Mouse (Mus musculus) bone marrow, adult 2 months (tissue): Measurements from ENCODE around the gene Glp2r. TPM values are rescaled to one million over a fixed set of nuclear protein-coding genes. Genes with fewer than 3 reads are reported as not detected.

ENCODE experiments used
- H3K27ac ChIP-seq: fragments of 200-500 bp; 2 replicates; pipeline ENCODE4 v1.5.1; 2012; ENCODE audit warnings: low read depth, mild to moderate bottlenecking, control low read depth, inconsistent platforms, low read length; ENCODE audit not compliant: control insufficient read depth, poor library complexity, insufficient read depth
- H3K4me1 ChIP-seq: fragments of 200-500 bp; 2 replicates; pipeline ENCODE4 v1.6.1; 2011; ENCODE audit warnings: low read length; ENCODE audit not compliant: control insufficient read depth, insufficient read depth
- H3K4me3 ChIP-seq: fragments of 200-500 bp; replicated peaks from 2 replicates; pipeline ENCODE3; 2011; ENCODE audit warnings: mild to moderate bottlenecking, low read depth, low read length, control low read depth; ENCODE audit not compliant: control insufficient read depth
- CTCF ChIP-seq: fragments of 200-500 bp; IDR thresholded peaks from 2 replicates; pipeline ENCODE4 v1.5.1; 2011; ENCODE audit warnings: low read length, control low read depth; ENCODE audit not compliant: control insufficient read depth, insufficient read depth
- POLR2A ChIP-seq: fragments of 200-500 bp; IDR thresholded peaks from 2 replicates; pipeline ENCODE4 v1.6.1; 2011; ENCODE audit warnings: low read depth, mild to moderate bottlenecking, control low read depth, low read length, borderline replicate concordance; ENCODE audit not compliant: control insufficient read depth
- WGBS: fragments of 180-500 bp; shearing (Covaris S2); methylation state at CpG from one replicate; pipeline ENCODE4 v1.1.7; 2018; 5-methylcytosine and 5-hydroxymethylcytosine counted together
- polyA plus RNA-seq: library from polyadenylated mRNA; stranded (reverse); fragments of >200 nt; gene quantifications from 2 replicates; pipeline ENCODE4 v1.2.4, GENCODE M21; 2011; ENCODE audit warnings: low replicate concordance; ENCODE audit not compliant: missing spikeins, insufficient read depth, insufficient read length

Gene Glp2r
- polyA plus RNA-seq, 1 experiment: not detected

DNA sequence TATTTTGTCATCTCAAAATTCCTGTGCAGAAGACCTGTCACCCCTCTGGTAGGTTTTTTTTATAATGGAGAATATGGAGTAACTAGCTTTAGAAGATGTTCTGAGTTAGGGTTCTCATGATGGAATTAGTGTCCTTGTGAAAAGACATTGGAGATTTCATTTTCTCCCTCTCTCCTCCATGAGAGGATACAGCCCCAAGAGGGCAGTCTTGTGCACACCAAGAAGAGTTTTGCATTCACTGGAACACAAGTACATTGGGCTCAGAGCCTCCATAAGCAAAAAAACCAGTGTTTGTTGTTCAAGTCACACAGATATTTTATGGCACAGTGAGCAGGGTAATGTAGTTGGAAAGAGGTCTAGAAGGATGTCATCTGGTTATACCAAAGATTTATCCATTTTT is 29.4 kb downstream of the Glp2r start:
- no peaks in the 10 kb centered on the region for H3K4me1 ChIP-seq
- no peak overlapping the region for H3K4me3 ChIP-seq
- TF ChIP-seq CTCF: no peak
- TF ChIP-seq POLR2A: no peak
- no peak overlapping the region for H3K27ac ChIP-seq

DNA sequence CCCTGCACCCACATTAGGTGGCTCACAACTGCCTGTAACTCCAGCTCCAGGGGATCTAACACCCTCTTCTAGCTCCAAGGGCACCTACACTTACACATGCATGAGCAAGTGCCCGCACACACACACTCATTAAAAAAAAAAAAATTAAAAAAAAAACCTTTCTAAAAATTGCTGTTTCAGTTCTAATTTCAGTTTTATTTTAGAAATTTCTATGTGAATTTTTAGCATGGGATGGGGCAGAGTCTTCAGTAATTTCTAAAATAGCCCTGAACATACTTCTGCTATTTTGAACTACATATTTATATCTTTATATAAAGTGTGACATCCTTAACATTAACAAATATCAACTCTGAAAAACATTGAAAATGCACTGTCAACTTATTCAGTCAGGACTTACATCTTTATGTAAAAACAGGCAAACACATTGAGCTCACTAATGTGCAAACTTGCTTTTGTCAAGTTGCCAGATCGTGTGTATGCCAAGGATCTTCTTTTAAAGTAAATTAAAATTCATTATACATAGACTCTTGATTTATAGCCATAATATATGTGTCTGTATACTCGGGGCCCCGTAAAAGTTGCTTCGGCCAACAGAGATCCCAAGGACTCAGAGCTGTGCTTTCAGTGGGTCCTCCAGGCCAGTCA is 32.0 kb downstream of the Glp2r start:
- Histone ChIP-seq H3K4me1 (no peaks in the 10 kb centered on the region), H3K27ac (no peak overlapping the region), H3K4me3 (no peak overlapping the region)
- TF ChIP-seq CTCF (no peak), POLR2A (no peak)
- WGBS: 76% methylated on average over 5 of the region's 5 CpGs

GRCm38 (mm10) chr11:67738345-67738744 is 32.6 kb downstream of the Glp2r start:
- 77% methylated on average over 6 of the region's 6 CpGs for WGBS
- H3K4me1 ChIP-seq: no peaks in the 10 kb centered on the region
- no peak overlapping the region for H3K27ac ChIP-seq
- no peak for TF ChIP-seq POLR2A
- no peak for TF ChIP-seq CTCF
- no peak overlapping the region for H3K4me3 ChIP-seq

DNA sequence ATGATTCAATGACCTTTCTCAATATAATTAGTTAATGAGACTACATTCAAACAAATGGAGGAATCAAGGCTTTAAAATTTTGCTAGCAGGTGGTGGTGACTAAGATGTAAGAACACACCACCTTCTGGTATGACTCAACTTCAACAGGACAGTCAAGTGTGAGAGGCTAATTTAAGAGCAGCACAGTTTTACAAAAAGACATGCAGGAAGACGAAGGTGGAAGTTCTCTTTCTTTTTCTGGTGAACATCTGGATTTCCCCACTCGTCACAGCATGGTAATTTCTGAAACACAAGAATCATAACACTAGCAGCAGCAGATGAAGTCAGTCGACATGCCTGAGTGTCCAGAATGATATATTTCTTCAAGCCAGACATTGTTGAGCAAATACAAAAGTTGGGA is 36.4 kb downstream of the Glp2r start:
- TF ChIP-seq POLR2A: no peak
- no peak overlapping the region for H3K4me3 ChIP-seq
- no peaks in the 10 kb centered on the region for H3K4me1 ChIP-seq
- 59% methylated on average over 3 of the region's 3 CpGs for WGBS
- H3K27ac ChIP-seq: no peak overlapping the region

DNA sequence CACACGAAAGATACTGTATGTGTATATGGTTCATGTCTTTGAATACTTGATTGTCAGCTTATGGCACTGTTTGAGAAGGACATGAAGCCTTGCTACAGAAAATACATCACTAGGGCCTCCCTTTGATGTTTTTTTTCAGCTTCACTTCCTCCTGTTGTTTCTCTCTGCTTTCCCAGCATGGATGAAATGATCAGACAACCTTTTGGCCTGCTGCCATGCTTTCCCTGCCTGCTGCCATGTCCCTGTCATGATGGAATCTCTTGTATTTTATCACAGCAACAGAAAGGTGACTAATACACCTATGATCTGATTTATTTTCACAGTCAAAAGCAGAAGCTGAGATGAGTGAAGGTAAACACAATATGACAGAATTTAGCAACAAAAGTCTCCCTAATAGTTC is 37.2 kb downstream of the Glp2r start:
- Histone ChIP-seq H3K4me1 (no peaks in the 10 kb centered on the region), H3K27ac (no peak overlapping the region), H3K4me3 (no peak overlapping the region)
- WGBS: 85% methylated on average over 1 of the region's 1 CpGs
- TF ChIP-seq CTCF: no peak
- no peak for TF ChIP-seq POLR2A

DNA sequence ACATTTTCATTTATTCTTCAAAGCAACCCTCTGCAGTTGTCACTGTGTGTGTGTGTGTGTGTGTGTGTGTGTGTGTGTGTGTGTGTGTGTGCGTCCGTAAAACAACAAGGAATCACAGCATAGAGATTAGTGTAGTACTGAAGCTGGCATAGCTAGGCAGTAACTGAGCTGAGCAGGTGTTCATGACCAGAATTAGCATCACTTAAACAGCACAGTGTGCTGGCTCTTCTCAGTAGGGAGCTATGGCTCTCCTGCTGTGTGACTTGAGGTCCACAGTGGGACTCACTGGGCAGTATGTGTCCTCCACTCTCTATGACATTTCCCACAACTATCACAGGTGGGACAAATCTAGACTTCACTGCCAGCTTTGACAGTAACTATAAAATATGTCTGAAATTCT is 39.9 kb downstream of the Glp2r start:
- Histone ChIP-seq H3K4me1 (no peaks in the 10 kb centered on the region), H3K4me3 (no peak overlapping the region), H3K27ac (no peak overlapping the region)
- WGBS: 79% methylated on average over 2 of the region's 2 CpGs
- TF ChIP-seq POLR2A (no peak), CTCF (no peak)

GRCm38 (mm10) chr11:67728726-67729125 is 42.2 kb downstream of the Glp2r start:
- TF ChIP-seq CTCF: no peak
- TF ChIP-seq POLR2A: no peak
- no peaks in the 10 kb centered on the region for H3K4me1 ChIP-seq
- H3K4me3 ChIP-seq: no peak overlapping the region
- H3K27ac ChIP-seq: no peak overlapping the region

GRCm38 (mm10) chr11:67727095-67727494 is 43.9 kb downstream of the Glp2r start:
- no peak overlapping the region for H3K4me3 ChIP-seq
- TF ChIP-seq CTCF: no peak
- TF ChIP-seq POLR2A: no peak
- 77% methylated on average over 6 of the region's 6 CpGs for WGBS
- H3K4me1 ChIP-seq: no peaks in the 10 kb centered on the region
- no peak overlapping the region for H3K27ac ChIP-seq

GRCm38 (mm10) chr11:67723231-67724013 is 47.5 kb downstream of the Glp2r start:
- Histone ChIP-seq H3K27ac (no peak overlapping the region), H3K4me3 (no peak overlapping the region), H3K4me1 (no peaks in the 10 kb centered on the region)
- no peak for TF ChIP-seq POLR2A
- no peak for TF ChIP-seq CTCF
- 62% methylated on average over 8 of the region's 8 CpGs for WGBS
